Mouse (Mus musculus) MEL (cell line): ENCODE data around the gene Osbpl3. TPM values are rescaled to one million over a fixed set of nuclear protein-coding genes. Genes with fewer than 3 reads are reported as not detected.

ENCODE experiments used
- DNase-seq: peaks from one replicate; pipeline ENCODE4 v3.0.0; 2011; ENCODE audit warnings: low read depth, low spot score
- H3K27ac ChIP-seq: 2 replicates; pipeline ENCODE4 v1.5.1; 2012; ENCODE audit warnings: low read depth, mild to moderate bottlenecking, control low read depth, low read length, moderate library complexity; ENCODE audit not compliant: control insufficient read depth
- H3K27me3 ChIP-seq, 2 experiments: fragments of 150-350 bp in 1 of 2; sonication (generic) in 1 of 2; 2 replicates each; pipeline ENCODE4 v1.6.1; 2012; ENCODE audit warnings: low read length in 2 of 2, mild to moderate bottlenecking in 2 of 2, improper control_type of control experiment in 1 of 2, moderate library complexity in 1 of 2; ENCODE audit not compliant: insufficient read depth in 2 of 2, control insufficient read depth in 1 of 2
- H3K36me3 ChIP-seq, 2 experiments: 2 replicates each; pipeline ENCODE4 v1.6.1; 2012 to 2014; ENCODE audit warnings: low read length in 2 of 2, improper control_type of control experiment in 1 of 2, inconsistent platforms in 1 of 2, mild to moderate bottlenecking in 1 of 2; ENCODE audit not compliant: insufficient read depth in 2 of 2, control insufficient read depth in 1 of 2
- H3K4me1 ChIP-seq, 2 experiments: fragments of 150-350 bp in 1 of 2; sonication (generic) in 1 of 2; 2 replicates each; pipeline ENCODE4 v1.6.1; 2012; ENCODE audit warnings: low read length in 2 of 2, improper control_type of control experiment in 1 of 2, mild to moderate bottlenecking in 1 of 2; ENCODE audit not compliant: insufficient read depth in 2 of 2, control insufficient read depth in 1 of 2
- H3K4me3 ChIP-seq, 2 experiments: fragments of 150-350 bp in 1 of 2; sonication (generic) in 1 of 2; 2 replicates each; pipeline ENCODE4 v1.5.1; 2012; ENCODE audit warnings: low read depth in 2 of 2, low read length in 2 of 2, mild to moderate bottlenecking in 2 of 2, moderate library complexity in 2 of 2, control low read depth in 1 of 2, improper control_type of control experiment in 1 of 2; ENCODE audit not compliant: control insufficient read depth in 1 of 2, insufficient read depth in 1 of 2
- H3K79me2 ChIP-seq: 2 replicates; pipeline ENCODE4 v1.6.1; 2012; ENCODE audit warnings: mild to moderate bottlenecking, low read length, moderate library complexity; ENCODE audit not compliant: control insufficient read depth, poor library complexity, insufficient read depth
- H3K9ac ChIP-seq: 2 replicates; pipeline ENCODE4 v1.6.1; 2012; ENCODE audit warnings: low read depth, mild to moderate bottlenecking, control low read depth, low read length, moderate library complexity; ENCODE audit not compliant: control insufficient read depth, poor library complexity, severe bottlenecking
- H3K9me3 ChIP-seq: fragments of 150-350 bp; sonication (generic); replicated peaks from 2 replicates; pipeline ENCODE4 v1.6.1; 2012; ENCODE audit warnings: mild to moderate bottlenecking, low read length, improper control_type of control experiment, moderate library complexity; ENCODE audit not compliant: insufficient read depth
- CTCF ChIP-seq, 3 experiments: IDR thresholded peaks in 2 of 3; conservative IDR thresholded peaks in 1 of 3; 2 replicates each; pipeline ENCODE4 v1.5.1; 2011 to 2012; ENCODE audit warnings: low read length in 3 of 3, low read depth in 2 of 3, mild to moderate bottlenecking in 2 of 3, improper control_type of control experiment in 1 of 3, inconsistent platforms in 1 of 3, mixed read lengths in 1 of 3, moderate library complexity in 1 of 3; ENCODE audit not compliant: control insufficient read depth in 1 of 3, insufficient read depth in 1 of 3, poor library complexity in 1 of 3, severe bottlenecking in 1 of 3
- E2F4 ChIP-seq: IDR thresholded peaks from 2 replicates; pipeline ENCODE4 v1.6.1; 2011; ENCODE audit warnings: low read depth, low read length, improper control_type of control experiment, borderline replicate concordance
- EP300 ChIP-seq, 2 experiments: IDR thresholded peaks; 2 replicates each; pipeline ENCODE4 v1.6.1; 2011; ENCODE audit warnings: improper control_type of control experiment in 2 of 2, low read length in 2 of 2, low read depth in 1 of 2, mild to moderate bottlenecking in 1 of 2
- ETS1 ChIP-seq: IDR thresholded peaks from 2 replicates; pipeline ENCODE4 v1.6.1; 2012; ENCODE audit warnings: low read depth, mild to moderate bottlenecking, inconsistent platforms, low read length, improper control_type of control experiment, moderate library complexity
- GABPA ChIP-seq: IDR thresholded peaks from 2 replicates; pipeline ENCODE4 v1.6.1; 2012; ENCODE audit warnings: low read depth, mild to moderate bottlenecking, inconsistent platforms, low read length, improper control_type of control experiment, moderate library complexity
- HCFC1 ChIP-seq: IDR thresholded peaks from 2 replicates; pipeline ENCODE4 v1.6.1; 2012; ENCODE audit warnings: low read depth, mild to moderate bottlenecking, inconsistent platforms, low read length, improper control_type of control experiment, moderate library complexity
- KAT2A ChIP-seq: conservative IDR thresholded peaks from 2 replicates; pipeline ENCODE4 v1.6.1; 2012; ENCODE audit warnings: low read depth, low read length, improper control_type of control experiment, inconsistent platforms
- MAX ChIP-seq: IDR thresholded peaks from 2 replicates; pipeline ENCODE4 v1.6.1; 2011; ENCODE audit warnings: low read length, improper control_type of control experiment
- MAZ ChIP-seq: IDR thresholded peaks from 2 replicates; pipeline ENCODE4 v1.6.1; 2012; ENCODE audit warnings: low read depth, mild to moderate bottlenecking, inconsistent platforms, low read length, improper control_type of control experiment
- MEF2A ChIP-seq: IDR thresholded peaks from 2 replicates; pipeline ENCODE4 v1.6.1; 2014; ENCODE audit warnings: low read depth, mild to moderate bottlenecking, inconsistent platforms, low read length, improper control_type of control experiment; ENCODE audit not compliant: poor library complexity, insufficient replicate concordance, severe bottlenecking; ENCODE audit errors: extremely low read depth
- MXI1 ChIP-seq: IDR thresholded peaks from 2 replicates; pipeline ENCODE4 v1.6.1; 2011; ENCODE audit warnings: mild to moderate bottlenecking, low read depth, low read length, improper control_type of control experiment
- MYC ChIP-seq: IDR thresholded peaks from 2 replicates; pipeline ENCODE4 v1.6.1; 2011; ENCODE audit warnings: low read depth, mild to moderate bottlenecking, low read length, improper control_type of control experiment, moderate library complexity
- NELFE ChIP-seq: IDR thresholded peaks from 2 replicates; pipeline ENCODE4 v1.6.1; 2011; ENCODE audit warnings: low read depth, low read length, improper control_type of control experiment
- NRF1 ChIP-seq: IDR thresholded peaks from 2 replicates; pipeline ENCODE4 v1.6.1; 2014; ENCODE audit warnings: low read depth, mild to moderate bottlenecking, inconsistent platforms, low read length, improper control_type of control experiment, moderate library complexity; ENCODE audit not compliant: poor library complexity, insufficient read depth, severe bottlenecking
- POLR2AphosphoS2 ChIP-seq: IDR thresholded peaks from 2 replicates; pipeline ENCODE4 v1.6.1; 2011; ENCODE audit warnings: low read length, improper control_type of control experiment
- POLR2AphosphoS5 ChIP-seq: IDR thresholded peaks from 2 replicates; pipeline ENCODE4 v1.6.1; 2012; ENCODE audit warnings: low read depth, borderline replicate concordance, mild to moderate bottlenecking, inconsistent platforms, low read length, moderate library complexity, mixed read lengths
- RAD21 ChIP-seq: IDR thresholded peaks from 2 replicates; pipeline ENCODE4 v1.6.1; 2011; ENCODE audit warnings: mild to moderate bottlenecking, low read depth, low read length, improper control_type of control experiment
- RCOR1 ChIP-seq: IDR thresholded peaks from 2 replicates; pipeline ENCODE4 v1.6.1; 2012; ENCODE audit warnings: low read depth, mild to moderate bottlenecking, inconsistent platforms, low read length, improper control_type of control experiment
- TAL1 ChIP-seq: IDR thresholded peaks from 2 replicates; pipeline ENCODE4 v1.6.1; 2012; ENCODE audit warnings: mild to moderate bottlenecking, inconsistent platforms, low read length, moderate library complexity, mixed read lengths
- TBP ChIP-seq: IDR thresholded peaks from 2 replicates; pipeline ENCODE4 v1.8.0; 2011; ENCODE audit warnings: low read depth, low read length, improper control_type of control experiment
- TCF12 ChIP-seq: IDR thresholded peaks from 2 replicates; pipeline ENCODE4 v1.6.1; 2014; ENCODE audit warnings: low read depth, mild to moderate bottlenecking, inconsistent platforms, low read length, improper control_type of control experiment, moderate library complexity
- UBTF ChIP-seq: IDR thresholded peaks from 2 replicates; pipeline ENCODE4 v1.6.1; 2012; ENCODE audit warnings: low read depth, mild to moderate bottlenecking, inconsistent platforms, low read length, improper control_type of control experiment, moderate library complexity, borderline replicate concordance; ENCODE audit not compliant: insufficient read depth
- USF1 ChIP-seq: IDR thresholded peaks from 2 replicates; pipeline ENCODE4 v1.6.1; 2014; ENCODE audit warnings: low read depth, mild to moderate bottlenecking, inconsistent platforms, low read length, improper control_type of control experiment, moderate library complexity
- USF2 ChIP-seq, 2 experiments: IDR thresholded peaks; 2 replicates each; pipeline ENCODE4 v1.6.1; 2011 to 2012; ENCODE audit warnings: improper control_type of control experiment in 2 of 2, low read length in 2 of 2, borderline replicate concordance in 1 of 2, inconsistent platforms in 1 of 2, low read depth in 1 of 2, mild to moderate bottlenecking in 1 of 2; ENCODE audit not compliant: insufficient read depth in 1 of 2
- ZMIZ1 ChIP-seq: IDR thresholded peaks from 2 replicates; pipeline ENCODE4 v1.6.1; 2012; ENCODE audit warnings: low read depth, mild to moderate bottlenecking, inconsistent platforms, low read length, improper control_type of control experiment, moderate library complexity
- ZNF384 ChIP-seq: IDR thresholded peaks from 2 replicates; pipeline ENCODE4 v1.6.1; 2012; ENCODE audit warnings: low read depth, mild to moderate bottlenecking, inconsistent platforms, low read length, improper control_type of control experiment
- polyA plus RNA-seq, 2 experiments: library from polyadenylated mRNA; stranded (reverse) in 1 of 2; unstranded in 1 of 2; fragments of >175 nt in 1 of 2; fragments of >200 nt in 1 of 2; gene quantifications; 2 replicates each; pipeline versions ENCODE4 v1.2.1 to v1.2.4; 2012; ENCODE audit warnings: low replicate concordance in 2 of 2, low read depth in 1 of 2; ENCODE audit not compliant: insufficient read length in 2 of 2, insufficient read depth in 1 of 2, missing spikeins in 1 of 2
- total RNA-seq: library from RNA; depleted of rRNA; stranded (reverse); fragments of 300-350 nt; gene quantifications from 2 replicates; pipeline ENCODE4 v1.2.3, GENCODE M21; 2012

Gene Osbpl3
- total and polyA plus RNA-seq, 3 experiments = 4.9 to 5.6 TPM; not detected in 1

DNA sequence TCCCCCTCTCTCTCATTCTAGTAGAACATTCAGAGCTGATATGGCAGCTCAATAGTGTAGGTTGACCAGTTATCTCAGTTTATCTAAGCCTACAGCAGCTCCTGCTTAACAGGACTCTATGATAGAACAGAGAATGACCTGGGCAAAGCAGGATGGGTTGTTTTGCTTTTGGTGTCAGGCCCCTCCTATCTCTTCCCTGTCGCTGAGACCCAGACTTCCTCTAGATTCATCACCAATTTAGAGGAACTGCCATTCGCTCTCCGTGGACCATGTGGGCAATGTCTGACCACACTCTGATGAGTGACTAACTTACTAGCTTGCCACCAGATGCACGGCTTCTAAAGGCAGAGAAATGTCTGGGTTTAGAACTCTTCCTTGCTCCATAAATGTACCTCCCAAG lies 164.4 kb downstream of the Osbpl3 start (continued):
- TF ChIP-seq NELFE = no peak
- peak; percentile 57; the same call in 1 of the 2 replicates for TF ChIP-seq MYC
- TF ChIP-seq TCF12 = peak; percentile 63
- peak; percentile 59 to 71; a peak in 3 of 4 replicates for TF ChIP-seq EP300 (IDR thresholded peaks at IDR 0.05; ENCODE audit: low read depth in 1 of 2, low read length in 2 of 2)
- no peak; the same call in 1 of the 2 replicates for TF ChIP-seq TAL1
- TF ChIP-seq MXI1 = 0 out of 2 replicates have a peak, but pooled peaks have one; percentile 33
- no peak for TF ChIP-seq CTCF (IDR thresholded peaks at IDR 0.05 in 2 of 3, conservative IDR thresholded peaks at IDR 0.05 in 1 of 3; ENCODE audit: control insufficient read depth in 1 of 3, insufficient read depth in 1 of 3, low read depth in 2 of 3, low read length in 3 of 3, poor library complexity in 1 of 3, severe bottlenecking in 1 of 3)
- peak; percentile 59 for TF ChIP-seq MAX
- no peak for TF ChIP-seq POLR2AphosphoS2
- no peak for TF ChIP-seq TBP
- no peak for TF ChIP-seq E2F4
- no peak for TF ChIP-seq ZNF384
- TF ChIP-seq MEF2A = no peak
- peak; percentile 68 for TF ChIP-seq USF1
- TF ChIP-seq RCOR1 = no peak
- TF ChIP-seq HCFC1 = no peak
- TF ChIP-seq POLR2AphosphoS5 = no peak
- TF ChIP-seq NRF1 = no peak
- 0 out of 2 replicates have a peak, but pooled peaks have one; percentile 39 for TF ChIP-seq MAZ
- no peak for TF ChIP-seq USF2 (IDR thresholded peaks at IDR 0.05; ENCODE audit: borderline replicate concordance in 1 of 2, insufficient read depth in 1 of 2, low read depth in 1 of 2, low read length in 2 of 2)
- TF ChIP-seq GABPA = no peak
- TF ChIP-seq ZMIZ1 = no peak

DNA sequence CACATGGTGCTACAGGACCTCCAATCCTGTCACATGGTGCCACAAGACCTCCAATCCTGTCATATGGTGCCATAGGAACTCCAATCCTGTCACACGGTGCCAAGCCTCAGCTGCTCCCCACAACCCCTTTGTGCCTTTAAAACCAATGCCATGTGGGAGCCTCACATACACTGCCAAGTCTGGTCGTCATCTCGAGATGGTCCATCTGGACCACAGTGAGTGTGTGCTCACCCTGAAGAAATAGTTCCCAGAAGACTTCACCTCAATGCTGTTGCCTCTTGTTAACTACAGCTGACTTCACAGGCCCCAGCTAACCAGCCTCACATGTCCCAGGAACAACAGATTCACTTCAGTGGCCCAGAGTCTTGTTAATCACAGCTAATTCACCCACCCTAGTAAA lies 169.1 kb downstream of the Osbpl3 start:
- no peaks in the 10 kb centered on the region for H3K79me2 ChIP-seq
- H3K36me3 ChIP-seq = peaks cover 0 to under 1% of the 10 kb centered on the region in 2 experiments; a peak in 2 of 4 replicates
- no peak overlapping the region for H3K4me3 ChIP-seq
- no peak overlapping the region for H3K27ac ChIP-seq
- H3K27me3 ChIP-seq = no peaks in the 10 kb centered on the region
- peaks cover 0 to 7% of the 10 kb centered on the region in 2 experiments; a peak in 3 of 4 replicates for H3K4me1 ChIP-seq
- H3K9me3 ChIP-seq = no peaks in the 10 kb centered on the region
- no peak overlapping the region for H3K9ac ChIP-seq
- DNase-seq = no peak
- no peak for TF ChIP-seq NELFE
- no peak for TF ChIP-seq ETS1
- no peak for TF ChIP-seq USF1
- TF ChIP-seq KAT2A = no peak
- TF ChIP-seq POLR2AphosphoS5 = no peak
- TF ChIP-seq MEF2A = no peak
- TF ChIP-seq MAZ = no peak
- TF ChIP-seq RAD21 = no peak
- TF ChIP-seq GABPA = no peak
- TF ChIP-seq EP300 (IDR thresholded peaks at IDR 0.05; ENCODE audit: low read depth in 1 of 2, low read length in 2 of 2) = no peak
- TF ChIP-seq ZNF384 = no peak
- TF ChIP-seq UBTF = no peak
- TF ChIP-seq HCFC1 = no peak
- no peak for TF ChIP-seq TAL1
